Mouse (Mus musculus) large intestine, adult 2 months (tissue): ENCODE data around the gene Dync1li2. TPM values are rescaled to one million over a fixed set of nuclear protein-coding genes. Genes with fewer than 3 reads are reported as not detected.

Experiments
- DNase-seq: peaks from one replicate; pipeline ENCODE4 v3.0.0-alpha.2; 2012; ENCODE audit warnings: low read depth, low spot score
- WGBS: fragments of 180-500 bp; shearing (Covaris S2); methylation state at CpG from one replicate; pipeline ENCODE4 v1.1.7; 2018; 5-methylcytosine and 5-hydroxymethylcytosine counted together
- polyA plus RNA-seq: library from polyadenylated mRNA; depleted of rRNA; stranded (reverse); fragments of >200 nt; gene quantifications from 2 replicates; pipeline ENCODE4 v1.2.3, GENCODE M21; 2012

Gene Dync1li2
- polyA plus RNA-seq, 1 experiment = 9.9 TPM

DNA sequence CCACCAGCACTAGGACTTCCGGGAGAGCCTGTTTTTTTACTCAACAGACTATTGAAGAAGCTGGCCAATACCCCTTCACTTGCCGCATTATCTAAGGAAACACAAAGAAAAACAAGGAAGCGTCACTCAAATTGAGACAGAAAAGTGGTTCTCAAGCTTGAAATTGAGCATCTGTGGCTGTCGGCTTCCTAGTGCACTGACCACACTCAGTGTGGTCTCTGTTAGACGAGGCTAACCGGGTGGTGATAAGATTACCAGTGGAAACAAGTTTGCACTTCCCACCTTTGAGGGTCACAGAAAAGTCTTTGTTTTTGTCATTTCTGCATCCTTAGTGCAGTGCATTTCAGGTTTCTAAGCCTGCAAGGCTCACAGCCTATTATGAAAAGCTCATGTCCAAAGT lies 20.5 kb downstream of the Dync1li2 start:
- WGBS = 87% methylated on average over 6 of the region's 6 CpGs
- no peak for DNase-seq

GRCm38 (mm10) chr8:104416022-104416421 lies 26.8 kb downstream of the Dync1li2 start:
- WGBS = 94% methylated on average over 6 of the region's 6 CpGs

DNA sequence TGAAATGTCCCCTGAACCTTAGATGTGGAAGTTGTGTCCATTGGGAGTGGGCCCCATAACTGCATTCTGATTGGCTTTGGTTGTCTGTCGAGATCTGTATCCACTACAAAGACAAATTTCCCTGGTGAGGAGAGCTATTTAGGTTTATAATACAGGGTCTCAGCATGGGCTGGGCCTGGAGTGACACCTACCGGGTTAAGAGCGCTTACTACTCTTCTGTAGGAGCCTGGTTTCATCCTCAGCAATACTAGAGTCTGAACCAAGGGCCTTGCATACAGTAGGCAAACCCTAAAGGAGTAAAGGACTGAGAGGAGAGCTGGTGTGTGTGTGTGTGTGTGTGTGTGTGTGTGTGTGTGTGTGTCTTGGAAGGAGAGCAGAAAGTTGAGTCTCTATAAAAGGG lies 28.6 kb downstream of the Dync1li2 start:
- DNase-seq = no peak
- 52% methylated on average over 3 of the region's 3 CpGs for WGBS

More at GRCm38 (mm10) chr8:104416022-104416421, 26.8 kb downstream of the Dync1li2 start:
- DNase-seq = no peak

DNA sequence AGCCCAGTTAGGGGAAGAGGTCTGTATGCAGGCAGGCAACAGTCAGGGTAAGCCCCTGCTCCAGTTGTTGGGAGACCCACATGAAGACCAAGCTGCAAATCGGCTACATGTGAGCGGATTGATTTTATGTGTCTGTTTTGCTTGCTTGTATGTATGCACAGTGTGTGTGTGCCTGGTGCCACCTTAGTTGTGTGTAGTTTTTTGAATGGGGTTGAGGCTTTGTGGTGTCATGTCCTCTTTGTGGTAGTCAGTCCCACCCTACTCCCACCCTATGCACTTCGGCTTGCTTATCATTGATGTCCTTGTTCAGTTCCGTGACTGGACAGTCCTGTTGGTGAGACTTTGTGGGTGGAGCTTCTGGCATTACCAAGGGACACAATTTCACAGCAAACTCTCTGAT lies 29.1 kb downstream of the Dync1li2 start:
- WGBS = 51% methylated on average over 4 of the region's 4 CpGs
- DNase-seq = no peak

DNA sequence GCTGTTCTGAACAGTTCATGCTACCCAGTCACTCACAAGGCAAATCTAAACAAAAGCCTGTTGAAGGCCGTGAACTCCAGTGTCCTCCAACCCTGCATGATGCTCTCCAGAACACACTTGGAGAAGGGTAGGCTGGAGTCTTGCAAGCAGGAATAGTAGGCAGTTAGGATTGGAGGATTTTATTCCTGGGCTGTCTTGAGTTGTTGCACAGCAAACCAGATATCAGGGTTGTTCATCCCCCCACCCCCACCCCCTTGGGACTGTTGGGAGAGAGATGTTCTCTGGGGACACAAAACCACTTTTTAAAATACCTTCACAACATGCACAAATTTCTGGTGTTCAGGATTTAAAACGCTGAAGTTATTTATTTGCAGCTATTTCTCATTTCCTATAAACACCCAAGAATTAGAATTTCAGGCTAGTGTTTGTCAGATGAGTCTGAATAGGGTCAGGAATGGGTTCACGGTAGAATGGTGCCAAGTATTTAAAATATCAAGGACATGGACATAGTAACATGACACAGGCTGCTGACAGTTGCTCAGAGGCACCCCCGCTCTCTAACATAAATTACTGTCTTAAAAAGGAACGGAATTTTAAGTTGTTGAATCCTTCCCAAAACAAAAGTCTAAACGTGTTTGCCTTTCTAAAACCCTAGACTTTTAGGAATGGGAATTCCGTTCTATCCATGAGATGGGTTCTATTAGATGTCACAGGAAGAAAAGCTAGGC lies 29.9 kb downstream of the Dync1li2 start:
- no peak for DNase-seq
- WGBS = 60% methylated on average over 7 of the region's 7 CpGs

GRCm38 (mm10) chr8:104411972-104412371 lies 30.9 kb downstream of the Dync1li2 start:
- DNase-seq = no peak
- WGBS = 70% methylated on average over 3 of the region's 3 CpGs

- WGBS = 91% methylated on average over 3 of the region's 3 CpGs
Measured at GRCm38 (mm10) chr8:104411468-104411867, 31.4 kb downstream of the Dync1li2 start.

DNA sequence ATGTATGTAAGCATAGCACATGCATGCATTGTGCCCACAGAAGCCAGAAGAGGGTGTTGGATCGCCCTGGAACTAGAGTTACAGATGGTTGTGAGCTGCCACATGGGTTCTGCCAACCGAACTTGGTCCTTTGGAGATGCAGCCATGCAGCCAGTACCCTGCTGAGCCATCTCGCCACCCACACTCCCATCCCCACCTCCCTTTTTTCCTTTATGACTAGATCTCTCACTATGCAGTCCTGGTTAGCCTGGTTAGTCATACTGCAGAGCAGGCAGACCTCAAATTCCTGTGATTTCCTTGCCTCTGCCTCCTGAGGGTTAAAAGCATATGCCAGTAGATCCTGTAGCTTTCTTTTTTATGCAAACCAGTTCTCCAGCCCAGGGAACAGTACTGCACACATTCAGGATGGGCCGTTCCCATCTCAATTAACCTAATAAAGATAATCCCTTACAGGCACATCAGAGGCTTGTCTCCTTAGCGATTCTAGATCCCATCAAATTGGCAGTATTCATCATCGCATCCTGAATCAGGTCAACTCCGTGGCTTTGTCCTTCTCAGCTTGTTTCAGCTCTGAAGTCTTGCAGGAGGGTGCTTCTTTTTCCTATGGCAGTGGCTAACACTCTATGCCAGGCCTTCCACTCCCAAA lies 32.1 kb downstream of the Dync1li2 start:
- no peak for DNase-seq
- 72% methylated on average over 7 of the region's 7 CpGs for WGBS

More at GRCm38 (mm10) chr8:104411468-104411867, 31.4 kb downstream of the Dync1li2 start:
- no peak for DNase-seq

DNA sequence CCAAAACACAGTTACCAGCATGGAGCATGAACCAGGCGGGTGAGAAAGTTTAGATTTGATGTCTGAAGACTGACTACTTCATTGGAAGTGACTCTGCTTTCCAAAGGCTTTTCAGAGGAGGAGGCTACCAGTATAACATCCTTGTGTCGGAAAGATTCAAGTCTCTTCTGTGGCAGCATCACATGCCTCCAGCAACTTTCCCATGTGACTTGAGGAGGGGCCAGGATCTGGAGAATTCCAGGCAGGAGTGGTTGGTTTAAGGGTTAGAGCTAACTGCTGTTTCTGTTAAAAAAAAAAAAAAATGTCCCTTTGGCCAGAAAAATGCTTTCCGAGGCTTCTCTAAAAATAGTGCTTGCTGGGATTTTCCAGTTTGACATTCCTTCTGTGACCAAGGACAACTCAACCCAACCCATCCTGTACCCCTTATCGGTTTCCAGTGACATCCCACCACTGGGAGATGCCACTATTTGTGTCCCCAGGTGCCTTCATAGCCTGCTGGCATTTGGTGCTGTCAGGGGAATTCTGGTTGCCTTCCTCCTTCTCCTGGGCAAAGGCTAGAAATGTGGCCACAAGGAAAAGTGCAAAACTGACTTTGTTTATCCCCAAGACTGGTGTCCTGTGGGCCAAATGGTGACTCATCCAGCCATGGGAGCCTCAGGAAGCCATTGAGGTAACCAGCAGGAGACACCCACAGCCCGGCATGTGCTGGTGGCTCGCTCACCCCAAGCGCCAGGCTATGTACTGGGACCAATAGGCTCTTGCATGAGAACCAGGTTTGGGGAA lies 34.3 kb downstream of the Dync1li2 start:
- WGBS = 76% methylated on average over 7 of the region's 7 CpGs
- no peak for DNase-seq

GRCm38 (mm10) chr8:104406340-104407128 lies 36.3 kb downstream of the Dync1li2 start:
- DNase-seq = no peak
- 74% methylated on average over 6 of the region's 6 CpGs for WGBS

- DNase-seq = no peak
Measured at GRCm38 (mm10) chr8:104405430-104406187, 37.2 kb downstream of the Dync1li2 start.

GRCm38 (mm10) chr8:104403596-104403995 lies 39.3 kb downstream of the Dync1li2 start:
- 69% methylated on average over 3 of the region's 3 CpGs for WGBS
- DNase-seq = no peak

More at GRCm38 (mm10) chr8:104405430-104406187, 37.2 kb downstream of the Dync1li2 start:
- WGBS = 57% methylated on average over 15 of the region's 15 CpGs

GRCm38 (mm10) chr8:104395703-104396357 lies 47.0 kb downstream of the Dync1li2 start, which contains the start of gene Cmtm4:
TSS of gene Cmtm4 (minus strand) at chr8:104395807.
- WGBS = 1% methylated on average over 48 of the region's 54 CpGs
- no peak for DNase-seq

DNA sequence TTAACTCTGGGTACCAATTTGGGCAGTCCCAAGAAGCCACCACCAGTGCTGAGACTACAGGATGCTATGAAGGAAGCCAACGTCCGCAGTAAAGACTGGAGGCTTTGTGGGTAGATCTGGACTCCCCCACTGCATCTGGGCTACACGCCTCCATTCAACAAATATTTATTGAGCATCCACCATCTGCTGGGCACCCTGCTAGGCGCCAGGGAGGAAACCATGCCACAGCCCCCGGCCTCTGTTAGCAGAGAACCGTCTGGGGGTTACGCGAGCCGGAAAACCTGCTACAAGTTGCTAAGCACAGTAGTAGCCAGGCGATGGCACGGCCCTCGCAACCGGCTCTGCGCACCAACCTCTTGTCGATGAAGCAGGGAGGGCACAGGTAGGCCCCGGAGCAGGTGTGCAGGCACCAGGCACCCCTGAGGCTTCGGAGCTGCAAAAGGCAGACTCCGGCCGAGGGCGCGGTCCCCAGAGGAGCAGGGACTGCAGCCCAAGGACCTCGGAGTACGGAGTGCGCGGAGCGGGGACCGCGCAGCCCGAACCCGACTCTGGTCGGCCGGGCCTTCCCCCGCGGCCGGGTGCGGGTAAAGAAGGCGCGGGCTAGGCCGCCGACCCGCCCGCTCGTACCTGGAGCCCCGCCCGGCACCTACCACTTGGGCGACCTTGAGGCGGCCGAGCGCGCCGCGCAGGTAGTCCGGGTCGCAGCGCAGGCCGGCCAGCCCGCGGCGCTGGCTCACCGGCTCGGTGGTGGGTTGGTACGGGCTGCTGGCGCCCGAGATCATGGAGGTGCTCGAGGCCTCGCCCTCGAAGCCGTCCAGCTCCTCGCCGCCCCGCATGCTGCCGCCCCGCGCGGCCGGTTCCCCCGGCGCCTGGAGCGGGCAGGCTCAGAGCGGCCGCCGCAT lies 47.8 kb downstream of the Dync1li2 start:
- DNase-seq = no peak
- WGBS = 1% methylated on average over 82 of the region's 82 CpGs

DNA sequence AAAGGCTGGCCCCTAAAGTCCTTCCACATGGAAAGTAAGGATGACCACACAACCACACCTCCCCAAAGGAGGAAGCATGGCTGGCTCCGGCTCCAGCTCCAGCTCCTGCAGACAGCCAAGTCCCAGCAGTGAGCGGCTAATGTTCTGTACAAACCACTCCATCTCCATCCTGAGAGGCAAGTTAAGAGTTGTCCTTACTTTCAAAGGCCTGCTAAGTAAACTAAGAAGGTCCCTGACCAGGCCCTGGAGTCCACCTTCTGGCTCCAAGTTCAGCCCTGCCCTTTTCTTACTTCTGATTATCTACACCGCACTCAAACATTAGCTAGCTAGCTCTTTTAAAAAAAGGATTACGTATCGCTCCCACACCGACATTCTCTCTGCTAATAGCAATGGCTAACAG lies 49.1 kb downstream of the Dync1li2 start:
- no peak for DNase-seq
- whole genome bisulfite sequencing = 40% methylated on average over 6 of the region's 6 CpGs

DNA sequence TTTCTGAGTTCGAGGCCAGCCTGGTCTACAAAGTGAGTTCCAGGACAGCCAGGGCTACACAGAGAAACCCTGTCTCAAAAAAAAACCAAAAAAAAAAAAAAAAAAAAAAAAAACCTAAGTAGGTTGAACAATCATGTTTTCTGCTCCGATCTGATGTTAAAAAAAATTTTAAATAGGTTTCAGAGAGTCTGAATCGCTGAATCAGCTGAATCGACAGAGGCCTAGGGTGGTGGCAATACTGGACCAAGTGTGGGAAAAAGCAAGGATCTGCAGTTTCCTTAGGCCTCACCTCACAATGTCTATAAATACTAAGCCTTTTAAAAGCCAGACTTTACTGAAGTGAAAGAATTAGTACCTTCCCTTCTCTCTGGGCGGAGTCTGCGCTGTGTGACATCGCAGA lies 49.7 kb downstream of the Dync1li2 start:
- WGBS = 90% methylated on average over 7 of the region's 7 CpGs
- DNase-seq = no peak

GRCm38 (mm10) chr8:104390245-104390644 lies 52.6 kb downstream of the Dync1li2 start:
- 24% methylated on average over 8 of the region's 8 CpGs for WGBS
- DNase-seq = no peak
